Mouse (Mus musculus) limb, embryonic 11.5 days (tissue): Measurements from ENCODE around the gene Gm36864. TPM values are rescaled to one million over a fixed set of nuclear protein-coding genes. Genes with fewer than 3 reads are reported as not detected.

ENCODE experiments used
- ATAC-seq: fragments of 200-750 bp; cut with Nextera tagmentation; 2 replicates; pipeline ENCODE4 v1.8.0; 2017; ENCODE audit warnings: low read depth; ENCODE audit not compliant: insufficient number of reproducible peaks, low FRiP score, low TSS enrichment
- DNase-seq: peaks from one replicate; pipeline ENCODE4 v3.0.0-alpha.2; 2015; ENCODE audit warnings: low spot score
- H3K27ac ChIP-seq: fragments of 300-500 bp; sonication (generic); replicated peaks from 2 replicates; pipeline ENCODE4 v1.5.1; 2014; ENCODE audit warnings: low read depth, mild to moderate bottlenecking, low read length
- H3K27me3 ChIP-seq: fragments of 300-500 bp; sonication (generic); 2 replicates; pipeline ENCODE4 v1.6.1; 2014; ENCODE audit warnings: mild to moderate bottlenecking, low read length, mixed read lengths; ENCODE audit not compliant: control insufficient read depth, insufficient read depth
- H3K36me3 ChIP-seq: fragments of 300-500 bp; sonication (generic); 2 replicates; pipeline ENCODE4 v1.6.1; 2014; ENCODE audit warnings: mild to moderate bottlenecking, low read length, moderate library complexity, mixed read lengths; ENCODE audit not compliant: control insufficient read depth, insufficient read depth
- H3K4me1 ChIP-seq: fragments of 300-500 bp; sonication (generic); 2 replicates; pipeline ENCODE4 v1.6.1; 2014; ENCODE audit warnings: low read length, mixed read lengths; ENCODE audit not compliant: control insufficient read depth, insufficient read depth
- H3K4me2 ChIP-seq: fragments of 300-500 bp; sonication (generic); 2 replicates; pipeline ENCODE4 v1.6.1; 2014; ENCODE audit warnings: low read depth, mild to moderate bottlenecking, moderate library complexity; ENCODE audit not compliant: severe bottlenecking
- H3K4me3 ChIP-seq: fragments of 300-500 bp; sonication (generic); 2 replicates; pipeline ENCODE4 v1.5.1; 2014; ENCODE audit warnings: low read depth, low read length
- H3K9ac ChIP-seq: fragments of 300-500 bp; sonication (generic); 2 replicates; pipeline ENCODE4 v1.6.1; 2014; ENCODE audit warnings: mild to moderate bottlenecking, low read length
- H3K9me3 ChIP-seq: fragments of 300-500 bp; sonication (generic); 2 replicates; pipeline ENCODE4 v1.6.1; 2016; ENCODE audit warnings: low read length; ENCODE audit not compliant: control insufficient read depth
- WGBS: fragments of 180-500 bp; shearing (Covaris S2); extraction: QIAGEN DNeasy Blood & Tissue Kit; methylation state at CpG from one replicate; pipeline ENCODE4 v1.1.7; 2014; 5-methylcytosine and 5-hydroxymethylcytosine counted together
- polyA plus RNA-seq: library from polyadenylated mRNA; unstranded; fragments of >200 nt; fragmentation: Nextera tagmentation; extraction: Ambion mirVana; gene quantifications from 2 replicates; pipeline ENCODE4 v1.2.1, GENCODE M21; 2014

Gene Gm36864
- polyA plus RNA-seq, 1 experiment from 2014 or later = not detected

DNA sequence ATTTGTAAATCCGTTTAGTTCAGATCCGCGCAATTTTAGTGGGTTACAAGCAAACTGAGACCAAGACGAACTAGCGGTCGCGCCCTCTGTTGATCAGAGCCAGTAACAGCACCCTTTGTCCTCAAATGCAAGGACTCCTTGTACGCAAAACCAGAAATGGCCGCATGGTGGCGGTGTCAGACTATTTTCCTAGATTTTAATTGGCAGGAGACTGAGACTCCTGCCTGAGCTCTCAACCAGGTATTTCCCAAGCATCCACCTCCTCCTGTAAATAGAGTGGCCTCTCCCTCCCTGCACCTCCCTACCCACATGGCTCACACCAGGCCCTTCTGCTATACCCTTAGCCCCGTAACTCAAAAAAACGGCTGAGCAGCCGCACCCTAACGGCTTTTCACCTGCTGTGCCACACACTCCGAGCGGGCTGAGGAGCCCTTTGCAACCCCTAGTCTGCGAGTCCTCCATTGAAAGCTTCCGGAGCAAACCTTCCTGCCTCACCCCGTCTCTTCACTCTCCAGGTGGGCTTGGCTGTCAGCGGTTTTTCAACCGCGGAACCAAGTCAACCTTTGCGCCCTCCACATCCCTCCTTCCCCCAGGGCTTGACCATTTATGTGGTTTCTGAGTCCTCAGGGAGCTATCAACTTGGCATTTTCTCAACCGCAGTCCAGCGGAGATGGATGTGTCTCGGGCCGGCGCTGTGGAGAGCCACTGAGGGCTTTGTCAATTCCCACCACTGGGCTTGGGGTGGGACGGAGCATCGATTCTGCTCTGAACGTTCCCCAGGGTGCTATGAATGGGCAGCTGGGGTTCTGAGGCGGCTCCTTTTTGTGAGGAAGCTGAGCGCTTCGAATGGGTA is 27.0 kb downstream of the Gm36864 start:
- Histone ChIP-seq H3K4me2 (peak overlapping the region; percentile 31), H3K4me3 (no peak overlapping the region), H3K27me3 (peaks cover 9% of the 10 kb centered on the region), H3K36me3 (no peaks in the 10 kb centered on the region), H3K4me1 (peaks cover 4% of the 10 kb centered on the region; the same call in 1 of the 2 replicates), H3K27ac (no peak overlapping the region), H3K9me3 (no peaks in the 10 kb centered on the region; the same call in 1 of the 2 replicates), H3K9ac (no peak overlapping the region)
- peak; percentile 41 for ATAC-seq
- 3% methylated on average over 34 of the region's 34 CpGs for WGBS
- peak; percentile 99 for DNase-seq

DNA sequence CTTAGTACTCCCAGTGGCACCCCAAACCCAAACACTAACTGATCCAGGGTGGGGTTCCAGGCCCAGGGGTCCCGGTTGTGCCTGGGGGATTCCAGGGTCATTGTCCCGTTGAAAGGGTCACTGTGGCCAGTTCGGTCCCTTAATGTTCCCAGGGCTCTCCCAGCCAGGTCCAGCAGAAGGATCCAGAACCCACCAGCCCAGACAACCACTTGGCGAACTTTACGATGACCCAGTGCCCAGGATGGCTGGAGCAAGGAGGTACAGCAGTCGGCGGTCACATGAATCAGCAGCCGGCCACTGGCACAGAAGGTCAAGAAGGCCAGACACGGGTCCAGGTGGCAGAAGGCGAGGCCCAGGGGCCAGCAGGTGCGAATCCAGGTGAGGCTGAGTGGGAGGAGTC is 32.1 kb downstream of the Gm36864 start:
- Histone ChIP-seq H3K27ac (no peak overlapping the region), H3K9ac (no peak overlapping the region), H3K36me3 (no peaks in the 10 kb centered on the region), H3K4me1 (peaks cover 1% of the 10 kb centered on the region; the same call in 1 of the 2 replicates), H3K9me3 (no peaks in the 10 kb centered on the region; the same call in 1 of the 2 replicates), H3K4me3 (no peak overlapping the region), H3K27me3 (peaks cover 7% of the 10 kb centered on the region), H3K4me2 (no peak overlapping the region)
- 81% methylated on average over 11 of the region's 11 CpGs for WGBS
- ATAC-seq (no peak), DNase-seq (no peak)

DNA sequence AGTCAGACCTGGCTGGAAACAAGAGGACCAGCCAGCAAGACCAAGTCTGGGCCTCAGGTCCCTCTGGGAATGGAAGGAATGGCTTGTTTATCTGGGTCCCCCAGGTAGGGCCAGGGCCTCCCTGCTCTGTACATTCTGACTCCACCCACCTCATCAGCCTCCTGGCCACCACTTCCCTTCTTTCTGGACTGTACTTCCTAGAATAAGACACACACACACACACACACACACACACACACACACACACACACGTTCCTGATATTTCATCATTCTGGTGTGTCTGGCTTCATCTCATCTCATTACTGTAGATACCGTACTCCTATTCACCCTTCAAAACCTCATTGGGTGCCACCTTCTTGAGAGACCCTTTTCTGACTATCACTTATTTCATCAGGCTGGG is 33.4 kb downstream of the Gm36864 start:
- 85% methylated on average over 2 of the region's 2 CpGs for WGBS
- no peaks in the 10 kb centered on the region for H3K4me1 ChIP-seq
- H3K9ac ChIP-seq = no peak overlapping the region
- H3K4me2 ChIP-seq = no peak overlapping the region
- peaks cover 5% of the 10 kb centered on the region; the same call in 1 of the 2 replicates for H3K27me3 ChIP-seq
- no peak overlapping the region for H3K4me3 ChIP-seq
- DNase-seq = no peak
- H3K27ac ChIP-seq = no peak overlapping the region
- no peaks in the 10 kb centered on the region for H3K36me3 ChIP-seq
- no peaks in the 10 kb centered on the region for H3K9me3 ChIP-seq
- no peak for ATAC-seq

DNA sequence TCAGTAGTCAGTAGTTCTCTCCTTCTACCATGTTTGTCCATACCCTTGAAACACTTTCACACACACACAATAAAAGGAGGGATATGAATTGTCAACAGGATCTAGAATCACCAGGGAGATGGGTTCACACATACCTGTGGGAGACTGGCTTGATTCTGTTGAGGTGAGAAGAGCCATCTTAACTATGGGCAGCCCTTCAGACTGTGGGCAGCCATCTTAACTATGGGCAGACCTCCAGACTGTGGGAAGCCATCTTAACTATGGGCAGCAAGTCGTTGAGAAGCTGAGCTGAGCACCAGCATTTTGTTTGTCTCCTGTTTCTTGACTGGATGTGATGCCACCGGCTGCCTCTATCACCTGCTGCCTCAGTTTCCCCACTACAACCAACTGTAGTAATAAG is 35.3 kb downstream of the Gm36864 start:
- H3K4me3 ChIP-seq = no peak overlapping the region
- no peak overlapping the region for H3K4me2 ChIP-seq
- H3K4me1 ChIP-seq = no peaks in the 10 kb centered on the region
- H3K9ac ChIP-seq = no peak overlapping the region
- peaks cover 3% of the 10 kb centered on the region; the same call in 1 of the 2 replicates for H3K27me3 ChIP-seq
- 79% methylated on average over 2 of the region's 2 CpGs for WGBS
- no peak overlapping the region for H3K27ac ChIP-seq
- ATAC-seq = no peak
- H3K9me3 ChIP-seq = no peaks in the 10 kb centered on the region
- H3K36me3 ChIP-seq = no peaks in the 10 kb centered on the region
- no peak for DNase-seq

DNA sequence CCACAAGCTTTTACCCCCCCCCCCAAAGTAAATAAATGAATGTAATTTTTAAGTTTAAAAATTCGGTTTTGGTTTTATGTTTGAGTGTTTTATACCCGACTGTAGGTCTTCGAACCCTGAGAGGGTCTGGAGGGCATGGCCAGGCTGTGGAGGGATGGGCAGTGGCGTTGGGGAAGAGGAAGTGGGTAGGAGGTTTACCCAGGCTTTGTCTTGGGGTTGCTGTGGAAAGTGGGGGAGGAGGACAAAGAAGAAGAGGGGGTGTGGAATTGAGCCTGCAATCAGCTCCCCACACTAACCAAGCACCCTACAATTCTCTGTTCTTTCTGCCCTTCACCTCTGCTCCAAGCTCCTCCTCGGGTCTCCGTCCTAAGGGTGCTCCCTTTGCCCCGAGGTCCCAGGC is 36.6 kb downstream of the Gm36864 start:
- H3K4me1 ChIP-seq = no peaks in the 10 kb centered on the region
- H3K36me3 ChIP-seq = no peaks in the 10 kb centered on the region
- H3K27ac ChIP-seq = no peak overlapping the region
- no peaks in the 10 kb centered on the region for H3K9me3 ChIP-seq
- H3K4me3 ChIP-seq = no peak overlapping the region
- ATAC-seq (no peak), DNase-seq (no peak)
- WGBS = 87% methylated on average over 7 of the region's 7 CpGs
- H3K27me3 ChIP-seq = peaks cover 3% of the 10 kb centered on the region; the same call in 1 of the 2 replicates
- no peak overlapping the region for H3K9ac ChIP-seq
- H3K4me2 ChIP-seq = no peak overlapping the region

DNA sequence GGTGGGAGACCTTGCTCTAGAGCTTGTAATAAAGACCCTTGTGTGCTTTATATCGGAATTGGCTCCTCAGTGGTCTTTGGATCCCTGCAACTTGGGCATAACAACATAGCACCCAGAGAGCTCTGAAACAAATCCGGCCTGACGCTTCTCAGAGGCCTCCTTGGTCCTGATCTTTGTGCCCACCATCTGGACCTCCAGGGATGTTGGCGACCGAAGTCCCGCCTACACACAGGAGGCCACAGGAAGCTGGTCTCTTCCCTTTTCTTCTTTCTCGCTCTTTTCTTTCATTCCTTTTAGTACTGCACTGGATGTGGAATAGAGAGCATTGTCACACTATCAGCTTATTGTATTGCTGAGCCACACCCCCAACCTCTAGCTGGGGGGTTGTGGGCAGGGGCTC is 37.5 kb downstream of the Gm36864 start:
- H3K27me3 ChIP-seq = peaks cover 3% of the 10 kb centered on the region; the same call in 1 of the 2 replicates
- H3K9me3 ChIP-seq = no peaks in the 10 kb centered on the region
- H3K4me2 ChIP-seq = no peak overlapping the region
- no peak overlapping the region for H3K4me3 ChIP-seq
- WGBS = 71% methylated on average over 7 of the region's 7 CpGs
- no peak for ATAC-seq
- DNase-seq = no peak
- H3K27ac ChIP-seq = no peak overlapping the region
- no peak overlapping the region for H3K9ac ChIP-seq
- H3K4me1 ChIP-seq = no peaks in the 10 kb centered on the region
- H3K36me3 ChIP-seq = no peaks in the 10 kb centered on the region

DNA sequence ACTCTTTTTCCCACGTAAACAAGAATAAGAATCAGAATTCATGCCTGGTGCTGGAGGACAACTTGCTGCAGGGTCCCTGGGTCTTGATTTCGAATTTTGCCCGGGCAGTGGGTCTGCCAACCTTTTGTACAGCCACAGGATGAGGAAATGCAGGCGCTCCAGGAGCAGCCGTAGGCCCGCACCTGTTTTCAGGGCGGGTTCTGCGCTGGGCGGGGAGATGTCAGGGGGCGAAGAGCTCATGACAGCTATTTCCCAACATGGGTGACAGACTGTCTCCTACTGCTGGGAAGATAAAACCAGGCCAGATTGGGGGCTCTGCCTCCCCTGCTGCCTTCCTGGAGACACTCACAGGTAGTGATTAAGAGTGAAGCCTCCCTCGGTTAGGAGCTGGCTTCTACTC is 38.1 kb downstream of the Gm36864 start:
- DNase-seq (no peak), ATAC-seq (no peak)
- Histone ChIP-seq H3K9me3 (no peaks in the 10 kb centered on the region), H3K27ac (no peak overlapping the region), H3K4me3 (no peak overlapping the region), H3K9ac (no peak overlapping the region), H3K4me1 (no peaks in the 10 kb centered on the region), H3K27me3 (peaks cover 3% of the 10 kb centered on the region; the same call in 1 of the 2 replicates), H3K36me3 (no peaks in the 10 kb centered on the region), H3K4me2 (no peak overlapping the region)
- 30% methylated on average over 11 of the region's 11 CpGs for WGBS

DNA sequence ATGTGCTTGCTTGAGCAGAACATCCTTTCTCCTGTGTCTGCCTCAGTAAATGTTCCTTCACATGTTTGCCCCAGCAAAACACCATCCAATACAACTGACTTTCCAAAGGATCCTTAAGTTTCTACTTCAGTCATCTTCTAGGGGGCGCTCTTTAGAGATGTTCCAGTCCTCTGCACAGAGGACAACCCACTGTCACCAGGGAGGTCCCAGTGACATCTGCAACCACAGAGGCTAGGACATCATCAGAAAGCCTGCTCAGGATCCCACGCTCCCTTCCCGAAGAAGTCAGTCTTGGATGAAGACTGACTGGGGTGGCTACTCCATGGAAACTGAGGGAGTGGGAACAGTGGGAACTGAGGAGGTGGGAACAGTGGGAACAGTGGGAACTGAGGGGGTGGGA is 39.6 kb downstream of the Gm36864 start:
- H3K9ac ChIP-seq = no peak overlapping the region
- no peaks in the 10 kb centered on the region for H3K9me3 ChIP-seq
- ATAC-seq (no peak), DNase-seq (no peak)
- no peak overlapping the region for H3K4me3 ChIP-seq
- no peaks in the 10 kb centered on the region for H3K4me1 ChIP-seq
- whole genome bisulfite sequencing = 69% methylated on average over 3 of the region's 3 CpGs
- H3K36me3 ChIP-seq = no peaks in the 10 kb centered on the region
- peaks cover 3% of the 10 kb centered on the region; the same call in 1 of the 2 replicates for H3K27me3 ChIP-seq
- H3K27ac ChIP-seq = no peak overlapping the region
- no peak overlapping the region for H3K4me2 ChIP-seq
